ENCODE assay signal across 8 mouse cellular contexts in the genomic region with DNA sequence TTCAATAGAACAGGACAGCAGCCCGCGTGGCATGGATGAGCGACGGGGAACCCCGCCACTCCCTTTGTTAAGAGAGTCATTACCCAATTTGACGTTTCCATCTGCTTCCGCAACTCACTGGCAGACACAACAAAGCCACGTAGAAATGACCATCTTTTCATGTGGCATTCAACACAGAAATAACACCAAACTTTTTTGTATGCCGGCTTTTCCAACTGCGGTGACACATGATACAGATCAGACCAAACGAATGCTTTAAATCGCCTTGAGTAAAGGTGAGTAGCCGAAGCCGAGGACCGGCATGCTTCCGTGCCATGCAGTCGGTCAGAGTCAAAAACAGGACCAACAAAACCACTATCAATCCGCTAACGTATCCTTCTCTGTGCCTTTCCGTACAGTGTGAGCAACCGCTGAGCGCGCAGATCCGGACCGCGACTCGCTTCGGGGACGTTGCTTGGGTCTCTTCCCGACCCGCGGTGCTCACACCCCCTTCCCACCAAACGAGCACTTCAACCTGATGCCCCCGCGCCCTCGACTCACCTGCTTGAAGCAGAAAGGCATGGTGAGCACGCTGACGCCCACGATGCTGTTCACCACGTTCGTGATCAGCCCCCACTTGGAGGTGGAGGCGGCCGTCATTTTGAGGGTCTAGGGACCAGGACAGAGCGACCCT. TPM values are rescaled to one million over a fixed set of nuclear protein-coding genes. Genes with fewer than 3 reads are reported as not detected.
DNase-seq lines count a peak whose midpoint lies in the region; ATAC-seq and TF ChIP-seq lines count a peak whose summit lies in the region.

No protein-coding gene starts in this region.

- H3K36me3 ChIP-seq in thymus, adult 2 months (ENCODE audit: control insufficient read depth, insufficient read depth, low read length): peaks cover 3% of the 10 kb centered on the region; the same call in 1 of the 2 replicates
- H3K36me3 ChIP-seq in forebrain, postnatal 0 days (ENCODE audit: insufficient read depth): no peaks in the 10 kb centered on the region; the same call in 1 of the 2 replicates
- peaks cover 18% of the 10 kb centered on the region; the same call in 1 of the 2 replicates for H3K36me3 ChIP-seq in limb, embryonic 12.5 days
- H3K36me3 ChIP-seq in midbrain, embryonic 11.5 days (ENCODE audit: control insufficient read depth, insufficient read depth, low read length): no peaks in the 10 kb centered on the region

- no peak; the same call in 1 of the 2 replicates for TF ChIP-seq CTCF in thymus, adult 2 months (IDR thresholded peaks at IDR 0.05; ENCODE audit: borderline replicate concordance, control insufficient read depth, extremely low read depth, insufficient read depth, low read length, poor library complexity)
- TF ChIP-seq CTCF in brain, embryonic 14.5 days (IDR thresholded peaks at IDR 0.05; ENCODE audit: borderline replicate concordance, extremely low read depth, insufficient read depth, insufficient read length): no peak
- TF ChIP-seq CTCF in forebrain, postnatal 0 days (IDR thresholded peaks at IDR 0.05; ENCODE audit: low read depth): no peak

- DNase-seq in thymus, adult 2 months: no peak
- no peak for DNase-seq in thymus, postnatal 10 days (ENCODE audit: low spot score in 2 of 2)
- DNase-seq in brain, embryonic 14.5 days (ENCODE audit: low read depth): peak; percentile 59
- peak; percentile 56 for DNase-seq in forebrain, postnatal 0 days
- peak; percentile 95 for DNase-seq in midbrain, embryonic 11.5 days (ENCODE audit: low spot score, missing footprints)
- no peak for DNase-seq in urinary bladder, postnatal 4 days (ENCODE audit: low spot score in 2 of 2)
- DNase-seq in adrenal gland, postnatal 10 days: no peak

- H3K9me3 ChIP-seq in forebrain, postnatal 0 days (ENCODE audit: low read length): no peaks in the 10 kb centered on the region
- 0 out of 2 replicates have a peak, but pooled peaks cover 3% of the 10 kb centered on the region for H3K9me3 ChIP-seq in limb, embryonic 12.5 days
- no peaks in the 10 kb centered on the region for H3K9me3 ChIP-seq in midbrain, embryonic 11.5 days (ENCODE audit: control insufficient read depth, low read length)

- peak overlapping the region; percentile 3; the same call in 1 of the 2 replicates for H3K27ac ChIP-seq in thymus, adult 2 months (ENCODE audit: control insufficient read depth, insufficient read depth, low read length)
- peak overlapping the region; percentile 79 for H3K27ac ChIP-seq in forebrain, postnatal 0 days (ENCODE audit: low read depth, low read length)
- peak overlapping the region; percentile 36; the same call in 1 of the 2 replicates for H3K27ac ChIP-seq in limb, embryonic 12.5 days
- H3K27ac ChIP-seq in midbrain, embryonic 11.5 days (ENCODE audit: low read depth, low read length): peak overlapping the region; percentile 45

- peaks cover 11% of the 10 kb centered on the region for H3K4me1 ChIP-seq in thymus, adult 2 months (replicated peaks; ENCODE audit: control insufficient read depth, insufficient read depth, low read length)
- peaks cover 5% of the 10 kb centered on the region for H3K4me1 ChIP-seq in forebrain, postnatal 0 days (ENCODE audit: insufficient read depth)
- H3K4me1 ChIP-seq in limb, embryonic 12.5 days (replicated peaks): peaks cover 14% of the 10 kb centered on the region
- peaks cover 11% of the 10 kb centered on the region for H3K4me1 ChIP-seq in midbrain, embryonic 11.5 days (ENCODE audit: control insufficient read depth, insufficient read depth, low read length)

- WGBS in thymus, adult 2 months: under 1% methylated on average over 44 of the region's 44 CpGs
- WGBS in forebrain, postnatal 0 days: under 1% methylated on average over 44 of the region's 44 CpGs
- WGBS in limb, embryonic 12.5 days: under 1% methylated on average over 44 of the region's 44 CpGs
- WGBS in midbrain, embryonic 11.5 days: under 1% methylated on average over 44 of the region's 44 CpGs

- TF ChIP-seq POLR2A in thymus, adult 2 months (IDR thresholded peaks at IDR 0.05; ENCODE audit: control insufficient read depth, extremely low read depth, insufficient read depth, low read length, poor library complexity): no peak
- TF ChIP-seq POLR2A in brain, embryonic 14.5 days (IDR thresholded peaks at IDR 0.05; ENCODE audit: borderline replicate concordance, extremely low read depth, insufficient read depth, insufficient read length, poor library complexity, severe bottlenecking): no peak

- H3K4me2 ChIP-seq in forebrain, postnatal 0 days (ENCODE audit: low read depth): peak overlapping the region; percentile 84
- peak overlapping the region; percentile 85 for H3K4me2 ChIP-seq in limb, embryonic 12.5 days
- peak overlapping the region; percentile 85 for H3K4me2 ChIP-seq in midbrain, embryonic 11.5 days

- ATAC-seq in forebrain, postnatal 0 days: peak; percentile 55
- ATAC-seq in limb, embryonic 12.5 days (ENCODE audit: insufficient number of reproducible peaks, insufficient read depth, low FRiP score, low TSS enrichment, low read depth): no peak; the same call in 1 of the 2 replicates
- ATAC-seq in midbrain, embryonic 11.5 days (ENCODE audit: low FRiP score): peak; percentile 47

- peak overlapping the region; percentile 79 for H3K4me3 ChIP-seq in thymus, adult 2 months (ENCODE audit: control insufficient read depth, insufficient read depth, low read length)
- H3K4me3 ChIP-seq in forebrain, postnatal 0 days (ENCODE audit: low read depth, low read length): peak overlapping the region; percentile 88
- peak overlapping the region; percentile 78 for H3K4me3 ChIP-seq in limb, embryonic 12.5 days (replicated peaks)
- H3K4me3 ChIP-seq in midbrain, embryonic 11.5 days (ENCODE audit: low read depth, low read length): peak overlapping the region; percentile 90

- peak overlapping the region; percentile 75 for H3K9ac ChIP-seq in forebrain, postnatal 0 days
- H3K9ac ChIP-seq in limb, embryonic 12.5 days (replicated peaks): peak overlapping the region; percentile 83
- H3K9ac ChIP-seq in midbrain, embryonic 11.5 days (ENCODE audit: low read length): peak overlapping the region; percentile 80

- H3K27me3 ChIP-seq in thymus, adult 2 months (ENCODE audit: control insufficient read depth, insufficient read depth, low read length): no peaks in the 10 kb centered on the region
- no peaks in the 10 kb centered on the region for H3K27me3 ChIP-seq in forebrain, postnatal 0 days (ENCODE audit: insufficient read depth, low read length)
- H3K27me3 ChIP-seq in limb, embryonic 12.5 days: no peaks in the 10 kb centered on the region
- H3K27me3 ChIP-seq in midbrain, embryonic 11.5 days (ENCODE audit: control insufficient read depth, insufficient read depth, low read length): no peaks in the 10 kb centered on the region

RNA-seq across cellular contexts. Expression of a gene that starts 0.6 kb away (rescaled TPM):
- polyA plus RNA-seq in thymus, adult 2 months (2012; rRNA removed): 165 and 167 TPM in 2 replicates
- 122 and 134 TPM in 2 replicates for polyA plus RNA-seq in brain, embryonic 14.5 days (2012; rRNA removed)
- total RNA-seq in forebrain, postnatal 0 days (2014; rRNA removed): 114 and 147 TPM in 2 replicates
- polyA plus RNA-seq in forebrain, postnatal 0 days (2015; fragmentation: Nextera tagmentation; extraction: Ambion mirVana): 90.4 and 97.0 TPM in 2 replicates
- polyA plus RNA-seq in limb, embryonic 12.5 days (2016; fragmentation: Nextera tagmentation; extraction: Ambion mirVana): 84.7 and 86.8 TPM in 2 replicates
- 46.3 and 53.3 TPM in 2 replicates for polyA plus RNA-seq in midbrain, embryonic 11.5 days (2014; fragmentation: Nextera tagmentation; extraction: Ambion mirVana)
- total RNA-seq in adrenal gland, postnatal 10 days (2021): 100 to 1,000 TPM; 113 to 117 TPM

RNA-seq across cellular contexts. Expression of a gene that starts 51.8 kb away (rescaled TPM):
- polyA plus RNA-seq in thymus, adult 2 months (2012; rRNA removed): 33.0 and 47.7 TPM in 2 replicates
- 28.0 and 39.0 TPM in 2 replicates for polyA plus RNA-seq in brain, embryonic 14.5 days (2012; rRNA removed)
- total RNA-seq in forebrain, postnatal 0 days (2014; rRNA removed): 16.7 and 32.2 TPM in 2 replicates
- 58.1 and 74.8 TPM in 2 replicates for polyA plus RNA-seq in forebrain, postnatal 0 days (2015; fragmentation: Nextera tagmentation; extraction: Ambion mirVana)
- 67.5 and 71.9 TPM in 2 replicates for polyA plus RNA-seq in limb, embryonic 12.5 days (2016; fragmentation: Nextera tagmentation; extraction: Ambion mirVana)
- 58.4 and 61.3 TPM in 2 replicates for polyA plus RNA-seq in midbrain, embryonic 11.5 days (2014; fragmentation: Nextera tagmentation; extraction: Ambion mirVana)
- total RNA-seq in adrenal gland, postnatal 10 days (2021): 10 to 100 TPM; 53.1 to 53.9 TPM

RNA-seq across cellular contexts. Expression of a gene that starts 52.0 kb away (rescaled TPM):
- polyA plus RNA-seq in thymus, adult 2 months (2012; rRNA removed): 95.3 and 103 TPM in 2 replicates
- polyA plus RNA-seq in brain, embryonic 14.5 days (2012; rRNA removed): 47.4 and 59.4 TPM in 2 replicates
- 19.0 and 25.8 TPM in 2 replicates for total RNA-seq in forebrain, postnatal 0 days (2014; rRNA removed)
- 12.7 and 14.8 TPM in 2 replicates for polyA plus RNA-seq in forebrain, postnatal 0 days (2015; fragmentation: Nextera tagmentation; extraction: Ambion mirVana)
- 17.0 and 18.3 TPM in 2 replicates for polyA plus RNA-seq in limb, embryonic 12.5 days (2016; fragmentation: Nextera tagmentation; extraction: Ambion mirVana)
- polyA plus RNA-seq in midbrain, embryonic 11.5 days (2014; fragmentation: Nextera tagmentation; extraction: Ambion mirVana): 12.3 and 14.2 TPM in 2 replicates
- total RNA-seq in adrenal gland, postnatal 10 days (2021): 10 to 100 TPM in 1 of 2 experiments, 1 to 10 TPM in 1; 9.0 to 13.2 TPM

Comparison
In these comparisons a context has a peak if more than half of its experiments do, and no peak if none do; other contexts are left out.
1. DNase-seq: peak in brain, embryonic 14.5 days (single experiment), forebrain, postnatal 0 days (single experiment) and midbrain, embryonic 11.5 days (single experiment); none in thymus, adult 2 months (single experiment), thymus, postnatal 10 days (0 of 2), urinary bladder, postnatal 4 days (0 of 2) and adrenal gland, postnatal 10 days (single experiment).
2. H3K27ac ChIP-seq: peak in every context shown above with its lines; median percentile 79 in forebrain, postnatal 0 days; 45 in midbrain, embryonic 11.5 days; 36 in limb, embryonic 12.5 days; 3 in thymus, adult 2 months.
3. Peak in every context shown above with its lines, with median percentiles within 50 percentile points of each other: H3K4me3 ChIP-seq, H3K4me2 ChIP-seq and H3K9ac ChIP-seq.